Mouse (Mus musculus): Measurements from ENCODE around the gene Aarsd1.
"Not testable (repeated sequence)": the region's sequence is repeated elsewhere in the genome, so short reads cannot be mapped to it uniquely, and the experiment has no call there.

The Aarsd1 gene

DNA sequence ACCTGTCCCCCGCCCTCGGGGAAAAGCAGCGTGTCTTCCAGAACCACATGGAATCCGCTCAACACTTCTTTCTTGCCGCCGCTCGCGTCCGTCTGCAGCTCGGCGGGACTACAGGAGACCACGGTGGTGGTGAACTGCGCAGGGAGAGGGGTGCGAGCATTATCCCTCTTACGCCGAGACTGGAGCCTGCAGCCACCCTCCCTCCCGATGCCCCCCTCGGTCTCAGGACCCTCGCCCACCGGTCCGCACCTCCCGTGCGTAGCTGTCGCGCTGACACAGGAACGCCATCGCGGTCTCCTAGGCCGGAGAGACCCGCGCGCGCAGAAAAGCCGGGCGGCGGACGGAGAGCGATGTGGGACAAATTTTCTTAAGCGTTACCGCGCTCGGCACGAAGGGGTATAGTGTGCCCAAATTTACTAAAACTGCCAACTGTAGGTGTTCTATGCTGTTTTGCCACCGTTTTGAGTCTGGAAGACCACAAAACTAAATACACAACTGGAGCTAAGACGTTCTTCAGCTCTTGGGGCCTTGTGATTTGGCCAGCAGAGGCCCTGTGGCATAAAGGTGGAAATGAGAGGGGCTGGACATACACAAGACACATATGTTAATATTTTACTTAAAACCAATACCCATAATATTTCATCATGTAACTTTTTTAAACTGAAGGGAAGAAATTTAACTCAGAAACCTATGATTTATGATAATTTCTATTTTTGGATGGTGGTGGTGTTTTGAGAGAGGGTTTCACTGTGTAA is at the start of gene Aarsd1:
Aarsd1 (minus strand) TSS at position 515 of the 755 bp plus-strand sequence.
- peak; percentile 93 to 94 for DNase-seq

DNA sequence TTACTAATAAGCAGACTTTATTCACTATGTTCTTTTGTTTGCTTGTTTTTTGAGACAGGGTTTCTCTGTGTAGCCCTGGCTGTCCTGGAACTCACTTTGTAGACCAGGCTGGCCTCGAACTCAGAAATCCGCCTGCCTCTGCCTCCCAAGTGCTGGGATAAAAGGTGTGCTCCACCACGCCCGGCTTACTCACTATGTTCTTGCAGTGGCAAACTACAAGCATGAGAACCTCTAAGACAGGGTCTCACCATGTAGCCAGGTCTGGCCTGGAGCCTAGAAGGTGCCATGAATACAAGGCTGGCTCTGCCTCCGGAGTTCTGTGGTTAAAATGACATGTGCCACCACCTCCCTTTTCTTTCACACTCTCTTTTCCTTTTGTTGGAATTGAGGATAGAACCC is 49.1 kb upstream of the Aarsd1 start:
- not testable (repeated sequence) for DNase-seq

DNA sequence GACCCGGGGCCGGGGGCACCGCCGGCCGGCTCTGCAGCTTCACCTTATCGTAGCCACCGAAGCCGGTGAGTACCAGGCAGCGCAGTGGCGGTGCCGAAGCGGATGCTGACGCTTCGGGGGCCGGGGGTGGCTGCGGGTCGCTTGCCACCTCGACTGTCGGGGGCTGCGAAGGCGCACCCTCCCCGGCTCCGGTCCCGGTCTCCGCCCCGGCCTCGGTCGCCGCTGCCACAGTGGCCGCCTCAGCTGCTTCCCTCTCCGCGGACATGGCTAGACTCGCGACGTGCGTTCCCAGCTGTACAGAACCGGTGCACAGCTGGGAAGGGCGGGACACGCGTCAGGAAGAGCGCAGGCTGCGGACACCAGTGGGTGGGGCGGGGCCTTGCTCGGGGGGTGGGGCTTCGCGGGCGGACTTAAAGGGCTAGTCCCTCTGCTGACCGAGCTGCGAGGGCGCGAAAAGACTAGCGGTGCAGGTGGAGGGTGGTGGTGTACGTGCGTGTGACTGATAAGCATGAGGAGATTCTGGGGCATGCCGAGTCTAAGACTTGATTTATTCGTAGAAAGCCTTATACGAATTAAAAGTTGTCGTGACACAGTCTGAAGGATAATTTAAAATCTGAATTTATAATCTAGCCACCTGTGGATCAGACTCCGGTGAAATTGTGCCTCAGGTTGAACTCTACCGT is 48.6 kb upstream of the Aarsd1 start, which contains the start of gene Vat1:
Vat1 (minus strand) TSS at position 362 of the 683 bp plus-strand sequence.
- peak; percentile 81 to 88 for DNase-seq

DNA sequence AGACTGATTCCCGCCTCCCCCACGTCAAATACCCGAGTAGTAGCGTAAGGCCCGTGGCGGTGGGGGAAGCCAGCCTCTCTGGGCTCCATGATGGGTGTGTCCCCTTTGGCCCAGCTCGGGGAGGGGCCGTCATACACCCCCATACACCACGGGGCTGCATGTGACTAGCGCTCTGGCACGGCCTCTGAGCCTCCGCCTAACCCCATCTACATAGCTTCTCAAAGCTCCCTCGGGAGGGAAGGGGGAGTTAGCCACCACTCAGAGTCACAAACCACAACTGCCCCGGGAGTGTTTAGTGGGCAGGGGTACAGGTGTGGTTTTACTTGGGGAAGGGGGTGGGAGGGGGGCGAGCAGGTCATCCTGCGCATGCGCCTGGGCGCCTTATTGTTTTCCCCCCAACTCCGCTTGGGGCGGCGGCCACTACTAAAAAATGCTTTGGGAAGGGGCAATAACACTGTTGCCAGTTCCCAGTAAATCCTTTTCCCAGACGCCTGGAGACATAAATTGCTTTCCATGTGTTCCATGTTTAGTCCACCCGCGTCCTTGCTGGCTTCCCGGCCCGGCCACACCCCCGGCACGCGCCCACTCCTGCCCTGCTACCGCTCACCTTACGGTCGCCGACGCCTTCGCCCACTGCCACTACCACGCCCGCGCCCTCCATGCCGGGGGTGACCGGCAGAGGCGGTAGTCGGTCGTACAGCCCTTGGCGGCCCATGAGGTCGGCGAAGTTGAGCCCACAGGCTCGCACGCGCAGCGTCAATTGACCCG is 47.9 kb upstream of the Aarsd1 start:
- DNase-seq, result peak; percentile 67 to 79

DNA sequence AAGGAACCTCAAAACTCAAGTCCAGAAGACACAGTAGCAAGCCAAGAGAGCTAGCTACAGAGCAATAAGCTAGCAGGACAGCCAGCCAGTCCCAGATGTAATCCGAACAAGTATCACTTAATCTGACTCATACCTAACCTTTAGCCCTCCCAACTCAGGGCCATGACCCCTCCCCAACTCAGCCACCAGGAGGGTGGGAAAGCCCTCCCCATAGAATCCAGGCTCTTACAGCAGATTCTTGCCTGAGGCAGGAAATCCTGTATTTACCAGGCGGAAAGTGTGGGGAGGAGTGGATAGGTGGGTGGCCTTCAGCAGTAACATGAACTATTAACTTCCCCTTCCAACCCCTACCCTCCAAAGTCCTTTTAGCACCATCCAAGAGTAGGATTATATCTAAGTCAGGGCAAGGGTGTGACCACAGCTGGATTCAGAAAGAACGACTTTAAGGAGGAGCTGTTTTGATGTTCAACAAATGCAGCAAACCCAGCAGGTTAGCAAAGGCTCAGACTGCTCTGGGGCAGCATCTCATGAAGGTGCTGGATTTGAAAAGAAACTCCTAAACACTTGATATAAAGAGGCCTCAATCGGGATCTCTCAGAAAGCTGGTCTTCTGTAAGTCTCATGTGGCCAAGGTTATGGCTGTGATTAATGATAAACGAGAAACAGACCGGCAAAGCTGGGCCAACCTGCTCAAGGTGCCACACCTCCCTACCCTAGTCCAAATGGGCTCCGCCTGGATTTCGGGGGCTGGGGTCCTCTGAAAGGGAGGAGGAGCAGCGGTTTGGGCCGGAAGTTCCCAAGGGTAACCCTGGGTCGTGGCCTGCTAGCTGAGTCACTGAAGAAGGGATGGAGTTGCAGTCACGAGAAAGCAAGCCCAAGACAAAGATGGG is 47.0 kb upstream of the Aarsd1 start, which contains the start of gene Rnd2:
Rnd2 (plus strand) TSS at position 789 of the 890 bp plus-strand sequence.
- DNase-seq, result peak in 1 of 2 experiments; percentile 51

DNA sequence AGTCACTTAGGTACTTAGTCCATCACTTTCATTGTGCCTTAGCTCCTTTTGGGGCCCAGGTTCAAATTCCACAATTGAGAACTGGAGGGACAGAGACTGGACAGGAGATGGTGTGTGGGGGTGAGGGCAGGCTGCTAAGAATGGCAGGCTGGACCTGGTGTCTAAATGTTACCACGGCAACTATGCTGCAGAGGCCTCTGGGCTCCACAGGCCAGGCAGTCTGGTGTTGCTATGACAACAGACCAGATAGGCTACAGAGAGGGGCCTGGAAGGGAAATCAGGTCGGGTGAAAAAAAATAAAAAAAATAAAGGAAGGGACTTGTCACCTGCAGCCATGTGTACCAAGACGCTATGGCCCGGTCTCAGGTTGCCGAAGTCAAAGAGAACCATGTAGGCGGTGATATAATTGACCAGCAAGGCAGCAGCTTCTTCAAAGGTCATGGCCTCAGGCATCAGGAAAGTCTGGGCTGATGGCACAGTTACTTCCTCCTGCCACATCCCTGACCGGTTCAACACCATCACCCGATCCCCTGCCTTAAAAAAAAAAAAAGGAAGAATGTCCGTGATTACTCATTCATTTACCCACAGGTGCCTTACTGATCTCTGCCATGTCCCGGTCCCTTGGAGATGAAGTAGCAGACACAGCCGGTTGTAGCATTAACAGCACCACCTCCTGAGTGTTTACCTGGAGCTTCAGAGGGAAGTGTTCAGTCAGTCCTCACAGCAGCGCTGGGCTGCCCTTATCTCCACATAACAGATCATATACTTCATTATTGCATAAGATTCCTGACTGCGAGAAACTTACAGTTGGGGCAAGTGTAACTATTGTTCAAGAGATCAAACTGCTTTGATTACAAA is 45.4 kb upstream of the Aarsd1 start:
- DNase-seq, result no peak

DNA sequence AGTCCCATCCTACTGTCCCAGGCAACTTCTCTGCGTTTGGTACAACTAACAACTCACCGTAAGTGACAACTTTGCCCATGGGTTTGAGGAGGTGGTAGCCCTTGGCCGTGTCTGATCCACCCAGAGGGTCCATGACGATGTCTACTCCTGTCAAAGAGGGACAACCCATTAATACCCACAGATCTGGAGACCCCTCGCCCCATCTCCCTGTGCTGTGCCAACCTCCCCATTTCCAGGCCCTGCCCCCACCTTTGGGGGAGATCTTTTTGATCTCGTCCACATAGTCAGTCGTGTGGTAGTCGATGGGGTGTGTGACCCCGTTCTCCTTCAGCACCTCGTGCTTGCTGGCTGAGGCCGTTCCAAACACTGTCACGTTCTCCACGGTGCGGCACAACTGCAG is 44.7 kb upstream of the Aarsd1 start:
- DNase-seq, result no peak

DNA sequence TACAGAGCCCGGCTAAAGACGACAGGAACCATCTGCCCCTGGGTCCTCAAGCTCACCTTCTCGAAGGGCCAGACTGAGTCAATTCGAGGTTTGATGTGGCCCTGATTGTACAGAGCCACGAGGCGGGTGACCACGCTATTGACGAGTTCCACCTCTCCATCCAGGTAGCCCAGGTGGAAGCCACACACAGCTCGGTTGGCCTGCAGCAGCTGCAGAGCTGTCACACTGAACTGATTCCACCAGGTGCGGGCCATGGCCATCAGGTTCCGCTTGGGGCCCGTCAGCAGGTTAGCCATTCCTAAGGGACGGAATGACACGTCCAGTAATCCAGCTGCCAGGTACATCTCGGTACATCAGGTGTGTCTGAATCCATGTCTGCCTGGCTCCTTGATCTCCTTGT is 42.9 kb upstream of the Aarsd1 start:
- no peak for DNase-seq

DNA sequence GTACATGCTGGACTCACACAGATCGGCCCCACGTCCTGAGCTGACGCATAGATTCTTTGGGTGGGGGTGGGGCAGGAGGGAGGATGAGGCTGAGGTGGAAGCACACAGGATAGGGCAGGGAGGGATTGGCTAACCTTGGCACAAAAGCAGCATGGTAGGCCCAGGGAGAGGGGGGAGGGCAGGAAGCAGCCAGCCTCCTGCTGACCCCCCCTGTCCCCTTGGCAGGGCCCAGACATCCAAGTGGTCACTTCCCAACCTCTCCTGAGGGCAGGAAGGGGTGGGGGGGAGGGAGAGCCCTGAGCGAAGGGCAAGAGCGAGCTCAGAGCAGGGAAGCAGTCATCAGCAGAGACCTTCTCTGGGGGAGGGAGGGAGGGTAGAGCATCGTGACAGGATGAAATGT is 42.3 kb upstream of the Aarsd1 start:
- peak in 1 of 2 experiments; percentile 55 for DNase-seq

DNA sequence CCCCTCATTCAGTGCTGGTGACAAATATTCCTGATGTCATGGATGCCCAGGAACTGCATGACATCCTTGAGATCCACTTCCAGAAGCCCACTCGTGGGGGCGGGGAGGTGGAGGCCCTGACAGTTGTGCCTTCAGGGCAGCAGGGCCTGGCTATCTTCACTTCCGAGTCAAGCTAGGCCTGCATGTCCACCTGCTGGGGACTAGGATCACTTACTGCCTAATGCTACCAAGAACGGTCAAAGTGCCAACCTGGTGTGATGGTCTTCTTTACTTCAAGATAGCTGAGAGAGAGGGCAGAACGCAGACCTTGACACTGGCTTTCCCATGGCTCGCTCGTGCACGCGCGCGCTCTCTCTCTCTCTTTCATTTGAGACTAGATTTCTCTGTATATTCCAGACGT is 40.8 kb upstream of the Aarsd1 start:
- DNase-seq, result no peak

DNA sequence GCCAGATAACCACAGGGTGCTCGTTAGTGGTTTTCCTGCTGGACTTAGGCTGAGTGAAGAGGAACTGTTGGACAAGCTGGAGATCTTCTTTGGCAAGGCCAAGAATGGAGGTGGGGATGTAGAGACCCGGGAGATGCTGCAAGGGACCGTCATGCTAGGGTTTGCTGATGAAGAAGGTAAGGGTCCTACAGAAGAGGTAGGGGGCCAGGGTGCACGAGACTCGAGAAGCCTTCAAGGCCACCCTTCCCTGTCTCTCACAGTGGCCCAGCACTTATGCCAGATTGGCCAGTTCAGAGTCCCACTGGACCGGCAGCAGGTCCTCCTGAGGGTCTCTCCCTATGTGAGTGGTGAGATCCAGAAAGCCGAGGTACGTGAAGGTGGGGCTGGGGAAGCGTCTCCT is 40.2 kb upstream of the Aarsd1 start:
- no peak for DNase-seq

DNA sequence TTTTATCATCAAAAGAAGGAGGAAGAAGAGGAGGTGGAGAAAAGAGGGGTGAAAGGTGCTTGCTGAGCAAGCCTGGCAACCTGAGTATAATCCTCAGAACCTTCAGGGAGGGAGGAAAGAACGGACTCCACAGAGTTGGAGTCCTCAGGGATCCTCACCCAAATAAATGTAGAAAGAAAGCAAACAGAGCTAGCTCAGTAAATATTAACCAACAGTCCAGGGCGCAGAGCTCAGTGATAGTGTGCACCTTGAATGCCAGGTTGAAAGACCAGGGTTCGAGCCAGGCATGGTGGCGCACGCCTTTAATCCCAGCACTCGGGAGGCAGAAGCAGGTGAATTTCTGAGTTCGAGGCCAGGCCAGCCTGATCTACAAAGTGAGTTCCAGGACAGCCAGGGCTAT is 38.2 kb upstream of the Aarsd1 start:
- DNase-seq, result no peak

DNA sequence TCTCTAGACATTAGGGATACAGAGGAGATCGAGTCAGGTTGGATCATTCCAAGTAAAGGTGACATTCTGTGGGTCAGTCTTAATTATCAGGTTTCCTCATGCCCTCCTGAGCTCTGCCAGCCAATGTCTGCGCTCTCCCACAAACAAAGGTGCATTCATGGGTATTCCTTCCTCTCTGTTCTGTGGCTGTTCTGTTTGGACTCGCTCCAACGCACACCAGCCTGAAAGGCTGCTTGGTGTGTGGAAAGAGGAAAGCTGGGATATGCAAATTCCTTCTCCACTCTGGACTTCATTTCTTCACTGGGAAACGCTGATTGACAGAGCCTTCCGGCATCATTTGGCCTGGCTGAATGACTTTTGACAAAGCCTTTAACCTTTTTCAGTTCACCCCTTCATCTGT is 37.3 kb upstream of the Aarsd1 start:
- DNase-seq, result peak; percentile 45 to 57

DNA sequence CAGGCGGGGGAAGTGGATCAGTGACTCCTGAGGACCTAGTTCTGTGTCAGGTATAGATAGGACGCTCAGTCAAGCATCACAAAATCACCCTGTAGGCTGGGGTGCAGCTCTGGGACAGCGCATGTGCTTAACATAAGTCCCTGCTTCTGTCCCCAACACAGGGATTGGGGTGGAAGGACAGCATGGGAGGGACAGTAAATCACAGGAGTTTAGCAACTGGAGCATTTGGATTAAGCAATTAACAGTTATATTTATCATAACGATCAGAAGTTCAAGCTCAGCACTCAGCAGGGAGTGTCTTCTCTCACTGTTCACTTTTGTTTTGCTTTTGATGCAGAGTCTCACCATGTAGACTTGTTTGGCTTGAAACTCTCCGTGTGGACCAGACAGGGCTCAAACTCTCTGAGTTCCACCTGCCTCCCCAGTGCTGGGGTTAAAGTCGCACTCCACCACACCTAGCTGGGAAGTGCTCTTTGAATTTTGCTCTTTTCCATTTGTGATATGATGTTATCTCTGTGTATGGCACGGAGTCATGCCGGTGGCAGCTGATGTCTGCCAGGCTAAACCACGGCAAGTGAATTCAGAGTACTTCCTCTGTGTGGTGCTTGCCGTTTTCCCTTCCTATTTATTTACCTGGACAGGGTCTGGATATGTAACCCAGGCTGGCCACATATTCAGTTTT is 34.8 kb upstream of the Aarsd1 start:
- DNase-seq, result no peak

DNA sequence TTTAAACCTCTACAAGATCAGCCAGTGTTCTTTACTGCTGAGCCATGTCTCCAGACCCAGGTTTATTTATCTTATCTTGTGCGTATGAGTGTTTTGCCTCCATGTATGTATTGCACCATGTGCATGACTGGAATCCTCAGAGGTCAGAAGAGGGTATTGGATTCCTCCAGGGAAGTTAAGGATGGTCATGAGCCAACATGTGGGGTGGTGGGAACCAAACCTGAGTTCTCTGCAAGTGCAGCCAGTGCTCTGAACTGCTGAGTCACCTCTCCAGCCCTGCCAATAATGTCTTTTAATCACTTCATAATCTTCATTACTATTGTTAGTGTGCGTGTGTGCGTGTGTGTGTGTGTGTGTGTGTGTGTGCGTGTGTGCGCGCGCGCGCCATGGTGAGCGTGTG is 34.1 kb upstream of the Aarsd1 start:
- DNase-seq, result no peak

DNA sequence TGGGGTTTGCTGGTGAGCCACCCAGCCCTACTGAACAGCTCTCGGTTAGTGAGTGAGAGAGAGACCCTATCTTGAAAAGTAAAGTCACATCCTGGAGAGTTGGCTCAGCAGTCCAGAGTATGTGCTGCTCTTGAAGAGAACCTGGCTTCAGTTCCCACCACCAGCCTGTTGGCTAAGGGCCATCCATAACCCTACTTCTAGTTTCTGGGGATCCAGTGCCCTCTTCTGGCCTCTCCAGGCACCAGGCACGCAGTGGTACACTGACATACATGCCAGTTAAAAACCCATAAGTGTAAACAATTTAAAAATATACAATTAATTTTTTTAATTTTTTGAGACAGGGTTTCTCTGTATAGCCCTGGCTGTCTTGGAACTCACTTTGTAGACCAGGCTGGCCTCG is 33.0 kb upstream of the Aarsd1 start:
- DNase-seq, result no peak

DNA sequence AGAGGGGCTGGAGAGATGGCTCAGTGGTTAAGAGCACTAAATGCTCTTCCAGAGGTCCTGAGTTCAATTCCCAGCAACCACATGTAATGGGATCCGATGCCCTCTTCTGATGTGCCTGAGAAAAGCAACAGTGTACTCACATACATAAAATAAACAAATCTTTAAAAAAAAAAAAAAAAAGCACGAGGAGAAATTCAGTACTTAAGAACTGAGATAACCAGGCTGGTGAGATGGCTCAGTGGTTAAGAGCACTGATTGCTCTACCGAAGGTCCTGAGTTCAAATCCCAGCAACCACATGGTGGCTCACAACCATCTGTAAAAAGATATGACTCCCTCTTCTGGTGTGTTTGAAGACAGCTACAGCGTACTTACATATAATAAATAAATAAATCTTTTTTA is 32.2 kb upstream of the Aarsd1 start:
- not testable (repeated sequence) for DNase-seq

DNA sequence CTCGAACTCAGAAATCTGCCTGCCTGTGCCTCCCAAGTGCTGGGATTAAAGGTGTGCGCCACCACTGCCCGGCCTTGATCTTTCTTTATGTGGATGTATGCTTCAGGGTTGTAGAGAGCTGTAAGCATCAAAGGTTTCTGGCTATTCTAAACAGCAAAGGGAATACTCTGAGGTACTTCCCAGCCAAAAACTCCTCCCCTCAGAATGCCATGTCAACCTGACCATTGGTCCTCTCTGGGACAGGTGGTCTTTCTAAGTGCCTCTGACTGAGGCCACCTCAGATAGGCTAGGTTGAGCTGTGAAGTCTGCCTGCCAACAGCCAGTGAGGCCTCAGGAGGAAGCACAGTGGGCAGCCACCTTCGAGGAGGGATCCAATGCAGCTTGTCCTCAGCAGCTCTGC is 31.5 kb upstream of the Aarsd1 start:
- DNase-seq, result no peak

DNA sequence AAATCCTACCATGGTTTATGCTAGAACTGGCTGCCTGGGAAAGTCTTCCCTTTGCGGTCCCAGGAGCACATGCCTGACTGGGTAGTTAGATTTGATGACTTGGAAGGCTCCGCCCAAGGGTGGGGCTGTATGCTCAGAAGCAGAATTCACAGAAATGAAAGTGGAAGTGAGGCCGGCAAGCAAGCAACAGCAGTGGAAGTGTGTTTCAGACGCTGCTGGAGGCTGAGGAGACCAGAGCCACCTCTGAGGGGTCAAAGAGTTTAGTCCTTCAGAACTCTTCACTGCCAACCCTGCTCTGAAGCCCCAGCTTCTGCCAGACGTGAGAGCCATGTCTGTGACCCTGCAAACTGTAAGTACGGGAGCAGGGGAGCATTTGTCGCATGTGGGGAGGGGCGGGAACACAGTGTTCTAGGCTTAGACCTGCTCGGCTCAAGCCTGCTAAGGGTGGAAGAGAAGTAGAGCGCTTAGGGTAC is 30.9 kb upstream of the Aarsd1 start, which contains the start of gene Ifi35:
Ifi35 (plus strand) TSS at position 134 of the 473 bp plus-strand sequence.
- peak; percentile 76 to 85 for DNase-seq

DNA sequence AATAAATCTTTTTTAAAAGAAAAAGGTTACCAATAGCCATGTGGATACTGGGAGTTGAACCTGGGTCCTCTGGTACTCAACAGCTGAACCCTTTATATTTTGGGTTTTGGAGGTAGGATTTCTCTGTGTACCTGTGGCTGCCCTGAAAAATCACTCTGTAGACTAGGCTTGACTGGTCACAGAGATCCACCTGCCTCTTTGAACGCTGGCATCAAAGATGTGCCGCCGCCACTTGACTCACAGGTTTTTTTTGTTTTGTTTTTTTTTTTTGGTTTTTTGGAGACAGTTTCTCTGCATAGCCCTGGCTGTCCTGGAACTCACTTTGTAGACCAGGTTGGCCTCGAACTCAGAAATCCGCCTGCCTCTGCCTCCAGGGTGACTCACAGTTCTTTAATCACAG is 30.4 kb upstream of the Aarsd1 start:
- no peak for DNase-seq

DNA sequence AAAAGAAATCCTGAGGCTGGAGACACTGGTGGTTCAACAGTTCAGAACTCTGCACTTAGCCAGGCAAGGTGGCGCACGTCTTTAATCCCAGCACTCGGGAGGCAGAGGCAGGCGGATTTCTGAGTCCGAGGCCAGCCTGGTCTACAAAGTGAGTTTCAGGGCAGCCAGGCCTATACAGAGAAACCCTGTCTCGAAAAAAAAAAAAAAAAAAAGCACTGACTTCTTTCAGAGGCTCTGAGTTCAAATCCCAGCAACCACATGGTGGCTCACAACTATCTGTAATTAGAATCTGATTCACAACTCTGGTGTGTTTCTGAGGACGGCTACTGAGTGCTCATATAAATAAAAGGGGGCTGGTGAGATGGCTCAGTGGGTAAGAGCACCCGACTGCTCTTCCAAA is 29.4 kb upstream of the Aarsd1 start:
- not testable (repeated sequence) for DNase-seq
